Mouse (Mus musculus): ENCODE results near the gene Gm47841.

DNA sequence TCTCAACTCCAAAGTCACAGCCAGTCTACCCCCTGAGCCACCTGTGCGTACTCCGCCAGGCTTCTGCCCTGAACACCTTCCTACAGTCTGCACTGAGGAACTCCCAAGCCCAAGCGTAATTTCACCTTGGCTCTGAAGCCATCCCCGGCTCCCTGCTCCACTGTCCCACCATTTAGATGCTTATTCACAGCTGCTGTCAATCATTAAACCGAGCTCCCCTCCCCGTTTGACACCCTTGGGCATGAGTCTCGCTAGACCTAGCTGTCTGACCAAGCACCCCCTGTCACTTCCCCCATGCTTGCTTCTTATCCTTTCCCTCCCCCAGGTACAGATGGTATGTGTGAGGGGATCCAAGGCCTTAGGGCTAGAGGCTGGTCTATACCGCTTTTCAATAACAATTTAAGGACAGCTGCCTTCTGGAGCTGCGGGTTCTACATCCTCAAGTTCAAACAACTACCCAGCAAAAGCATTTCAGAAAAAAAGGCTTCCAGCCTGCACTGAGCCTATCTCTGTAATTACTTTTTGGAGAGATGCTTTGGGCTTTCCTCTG lies 22.5 kb upstream of the Gm47841 start:
- TF ChIP-seq CTCF (IDR thresholded peaks at IDR 0.05) (no peak), EP300 (IDR thresholded peaks at IDR 0.05; ENCODE audit: insufficient read depth, low read depth, low read length) (no peak), POLR2A (IDR thresholded peaks at IDR 0.05; ENCODE audit: insufficient read depth, low read depth, low read length) (no peak)

Measured in heart, adult 2 months (tissue).